Mouse (Mus musculus): ENCODE data around the gene Tln1. TPM values are rescaled to one million over a fixed set of nuclear protein-coding genes. Genes with fewer than 3 reads are reported as not detected.

Gene Tln1
- polyA plus RNA-seq, 1 experiment from 2014 or later: 53.2 TPM

- Histone ChIP-seq H3K9ac (replicated peaks) (no peak overlapping the region), H3K4me1 (peaks cover 23% of the 10 kb centered on the region), H3K9me3 (no peaks in the 10 kb centered on the region), H3K27ac (replicated peaks) (no peak overlapping the region), H3K27me3 (peaks cover 18% of the 10 kb centered on the region; the same call in 1 of the 2 replicates), H3K36me3 (no peaks in the 10 kb centered on the region), H3K4me2 (replicated peaks) (peak overlapping the region; percentile 47; the same call in 1 of the 2 replicates), H3K4me3 (peak overlapping the region; percentile 33; the same call in 1 of the 2 replicates)
- 14% methylated on average over 9 of the region's 9 CpGs for WGBS
- ATAC-seq (replicated peaks): no peak
Observed at GRCm38 (mm10) chr4:43509109-43509508, 53.4 kb downstream of the Tln1 start.

DNA sequence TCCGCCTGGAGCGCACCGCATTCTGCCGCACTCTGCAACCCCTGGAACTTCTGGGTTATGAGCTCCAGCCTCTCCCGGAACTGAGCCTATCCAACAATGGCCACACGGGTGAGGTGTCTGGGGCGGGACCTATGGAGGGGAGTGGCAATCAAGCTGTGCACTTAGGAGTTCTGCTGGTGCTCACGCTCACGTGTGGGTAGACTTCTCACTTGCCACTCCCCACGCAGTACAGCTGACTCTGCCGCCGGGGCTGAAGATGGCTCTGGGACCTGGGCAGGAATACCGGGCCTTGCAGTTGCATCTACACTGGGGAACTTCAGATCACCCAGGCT, 53.9 kb downstream of the Tln1 start:
- peaks cover 23% of the 10 kb centered on the region for H3K4me1 ChIP-seq
- 0 out of 2 replicates have a peak, but pooled peaks have one; percentile 29 for ATAC-seq (replicated peaks)
- no peaks in the 10 kb centered on the region for H3K9me3 ChIP-seq
- peak overlapping the region; percentile 33 for H3K4me3 ChIP-seq
- peak overlapping the region; percentile 47 for H3K4me2 ChIP-seq (replicated peaks)
- no peak overlapping the region for H3K27ac ChIP-seq (replicated peaks)
- no peak overlapping the region; the same call in 1 of the 2 replicates for H3K9ac ChIP-seq (replicated peaks)
- peaks cover 18% of the 10 kb centered on the region; the same call in 1 of the 2 replicates for H3K27me3 ChIP-seq
- no peaks in the 10 kb centered on the region for H3K36me3 ChIP-seq
- WGBS: 9% methylated on average over 13 of the region's 13 CpGs

- Histone ChIP-seq H3K9ac (replicated peaks) (no peak overlapping the region; the same call in 1 of the 2 replicates), H3K9me3 (no peaks in the 10 kb centered on the region), H3K27ac (replicated peaks) (no peak overlapping the region), H3K4me2 (replicated peaks) (peak overlapping the region; percentile 47), H3K27me3 (peaks cover 18% of the 10 kb centered on the region; the same call in 1 of the 2 replicates), H3K4me1 (peaks cover 23% of the 10 kb centered on the region), H3K4me3 (peak overlapping the region; percentile 33), H3K36me3 (no peaks in the 10 kb centered on the region)
- 14% methylated on average over 22 of the region's 22 CpGs for WGBS
- 0 out of 2 replicates have a peak, but pooled peaks have one; percentile 29 for ATAC-seq (replicated peaks)
Observed at GRCm38 (mm10) chr4:43507938-43508665, 54.4 kb downstream of the Tln1 start.

GRCm38 (mm10) chr4:43506536-43507185, 55.8 kb downstream of the Tln1 start, which contains the start of gene Car9:
TSS of gene Car9 (plus strand) at chr4:43506966.
- 0 out of 2 replicates have a peak, but pooled peaks have one; percentile 32 for ATAC-seq (replicated peaks)
- Histone ChIP-seq H3K4me1 (peaks cover 23% of the 10 kb centered on the region), H3K9me3 (no peaks in the 10 kb centered on the region), H3K36me3 (no peaks in the 10 kb centered on the region), H3K4me3 (no peak within 1 kb of the TSS), H3K9ac (replicated peaks) (no peak within 1 kb of the TSS), H3K27me3 (peaks cover 18% of the 10 kb centered on the region; the same call in 1 of the 2 replicates), H3K4me2 (replicated peaks) (no peak within 1 kb of the TSS), H3K27ac (replicated peaks) (no peak within 1 kb of the TSS)
- WGBS: 47% methylated on average over 9 of the region's 9 CpGs

- no peak for ATAC-seq (replicated peaks)
- WGBS: 53% methylated on average over 8 of the region's 8 CpGs
- Histone ChIP-seq H3K9me3 (no peaks in the 10 kb centered on the region), H3K9ac (replicated peaks) (no peak overlapping the region), H3K4me2 (replicated peaks) (no peak overlapping the region), H3K4me3 (no peak overlapping the region), H3K27ac (replicated peaks) (no peak overlapping the region), H3K4me1 (peaks cover 23% of the 10 kb centered on the region), H3K36me3 (no peaks in the 10 kb centered on the region), H3K27me3 (peaks cover 18% of the 10 kb centered on the region; the same call in 1 of the 2 replicates)
Observed at GRCm38 (mm10) chr4:43506074-43506473, 56.4 kb downstream of the Tln1 start.

GRCm38 (mm10) chr4:43504269-43504668, 58.2 kb downstream of the Tln1 start:
- Histone ChIP-seq H3K36me3 (no peaks in the 10 kb centered on the region), H3K27ac (replicated peaks) (no peak overlapping the region), H3K27me3 (peaks cover 15% of the 10 kb centered on the region; the same call in 1 of the 2 replicates), H3K4me3 (no peak overlapping the region), H3K9ac (replicated peaks) (no peak overlapping the region), H3K4me2 (replicated peaks) (no peak overlapping the region), H3K4me1 (peaks cover 29% of the 10 kb centered on the region), H3K9me3 (no peaks in the 10 kb centered on the region)
- WGBS: 87% methylated on average over 4 of the region's 4 CpGs
- ATAC-seq (replicated peaks): no peak

DNA sequence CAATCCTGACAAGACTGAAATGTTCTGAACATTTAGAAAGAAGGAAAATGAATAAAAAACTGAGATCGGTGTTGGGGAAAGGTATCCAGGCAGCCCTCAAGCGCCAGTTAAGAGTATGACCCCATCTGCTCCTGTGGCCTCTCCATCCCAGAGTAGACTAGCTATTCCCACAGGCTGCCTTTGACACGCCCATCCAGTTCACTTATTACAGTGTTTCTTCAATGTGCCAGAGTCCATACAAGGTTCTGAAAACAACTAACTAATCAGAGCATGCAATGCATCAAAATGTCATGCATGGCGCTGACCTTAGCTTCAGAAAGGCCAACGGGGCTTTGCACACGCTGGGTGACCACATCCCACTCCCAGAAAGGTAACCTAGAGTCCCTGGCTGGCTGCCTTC, 59.0 kb downstream of the Tln1 start:
- peaks cover 30% of the 10 kb centered on the region for H3K4me1 ChIP-seq
- no peaks in the 10 kb centered on the region for H3K9me3 ChIP-seq
- peaks cover 13% of the 10 kb centered on the region; the same call in 1 of the 2 replicates for H3K27me3 ChIP-seq
- WGBS: 87% methylated on average over 6 of the region's 6 CpGs
- no peaks in the 10 kb centered on the region for H3K36me3 ChIP-seq
- H3K4me2 ChIP-seq (replicated peaks): no peak overlapping the region
- no peak for ATAC-seq (replicated peaks)
- H3K4me3 ChIP-seq: no peak overlapping the region
- H3K27ac ChIP-seq (replicated peaks): no peak overlapping the region
- H3K9ac ChIP-seq (replicated peaks): no peak overlapping the region

DNA sequence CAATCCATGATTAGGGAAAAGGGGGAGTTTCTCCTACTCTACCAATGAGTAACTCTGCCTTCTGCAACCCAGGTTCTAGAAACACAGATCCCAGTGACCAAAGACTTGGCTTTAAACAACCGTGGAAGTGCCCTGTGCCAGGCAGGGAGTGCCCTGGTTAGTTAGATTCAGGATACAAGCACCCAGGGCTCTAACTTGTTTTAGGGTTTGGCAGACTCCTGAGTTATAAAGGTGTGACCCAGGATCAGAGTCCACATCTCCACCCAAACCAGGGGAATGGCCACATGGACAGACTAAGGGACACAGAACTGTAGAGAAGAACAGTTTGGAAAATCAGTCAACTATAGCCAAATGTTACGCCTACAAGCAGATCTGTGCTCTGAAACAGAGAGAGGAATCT, 59.5 kb downstream of the Tln1 start:
- Histone ChIP-seq H3K27me3 (peaks cover 12% of the 10 kb centered on the region; the same call in 1 of the 2 replicates), H3K27ac (replicated peaks) (no peak overlapping the region), H3K36me3 (no peaks in the 10 kb centered on the region), H3K9me3 (no peaks in the 10 kb centered on the region), H3K4me2 (replicated peaks) (no peak overlapping the region), H3K9ac (replicated peaks) (no peak overlapping the region), H3K4me3 (no peak overlapping the region), H3K4me1 (peaks cover 30% of the 10 kb centered on the region)
- 70% methylated on average over 2 of the region's 2 CpGs for WGBS
- ATAC-seq (replicated peaks): no peak

DNA sequence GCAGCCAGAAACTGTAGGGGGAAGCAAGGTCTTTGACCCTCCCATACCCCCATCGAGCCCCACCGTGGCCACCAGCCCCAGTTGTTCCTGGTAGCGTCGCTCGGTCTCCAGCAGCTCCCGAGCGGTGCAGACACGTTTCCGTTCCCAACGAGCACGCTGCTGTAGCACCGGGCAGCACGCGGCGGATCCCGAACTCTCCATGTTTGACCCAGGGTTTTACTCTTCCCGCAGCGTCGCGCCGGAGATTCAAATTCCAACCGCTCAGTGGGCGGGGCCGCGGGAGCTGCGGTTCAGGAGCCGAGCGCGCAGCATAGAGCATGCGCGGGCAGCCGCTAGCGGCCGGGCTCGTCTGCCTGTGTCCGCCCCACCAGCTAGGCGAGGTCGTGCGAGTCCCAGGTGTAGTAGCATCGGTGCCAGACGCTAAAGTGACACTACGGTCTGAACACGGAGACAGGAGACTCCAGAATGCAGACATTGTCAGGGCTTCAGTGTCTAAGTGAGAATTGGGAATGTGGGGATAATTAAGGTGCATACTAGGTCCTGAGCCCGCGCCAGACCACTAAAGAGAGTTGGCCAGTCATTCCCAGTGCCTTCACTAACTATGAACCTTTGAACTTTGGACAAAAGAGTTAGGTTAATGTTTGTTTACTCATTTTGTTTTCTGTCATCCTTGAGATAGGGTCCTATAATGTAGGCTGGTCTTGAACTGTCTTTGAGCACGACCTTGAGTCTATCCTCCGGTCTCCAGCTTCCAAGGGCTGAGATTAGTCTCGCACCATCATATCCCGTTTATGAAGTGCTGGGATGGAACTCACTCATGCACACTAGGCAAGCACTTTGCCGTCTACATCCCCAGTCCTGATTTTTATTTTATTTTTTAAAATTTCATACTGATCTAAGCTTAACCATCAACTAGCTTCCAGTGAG, 62.8 kb downstream of the Tln1 start, which contains the start of gene Arhgef39:
Arhgef39 (minus strand) TSS at position 289 of the 927 bp plus-strand sequence.
- peak within 1 kb of the TSS; percentile 49 for H3K4me3 ChIP-seq
- WGBS: 7% methylated on average over 50 of the region's 50 CpGs
- no peaks in the 10 kb centered on the region for H3K27me3 ChIP-seq
- H3K36me3 ChIP-seq: no peaks in the 10 kb centered on the region
- H3K27ac ChIP-seq (replicated peaks): no peak within 1 kb of the TSS
- peak within 1 kb of the TSS; percentile 71 for H3K4me2 ChIP-seq (replicated peaks)
- H3K9me3 ChIP-seq: no peaks in the 10 kb centered on the region
- peak; percentile 83 for ATAC-seq (replicated peaks)
- H3K4me1 ChIP-seq: peaks cover 34% of the 10 kb centered on the region
- peak within 1 kb of the TSS; percentile 42 for H3K9ac ChIP-seq (replicated peaks)

GRCm38 (mm10) chr4:43498983-43499382, 63.5 kb downstream of the Tln1 start:
- H3K9ac ChIP-seq (replicated peaks): peak overlapping the region; percentile 42
- H3K4me1 ChIP-seq: peaks cover 41% of the 10 kb centered on the region
- H3K4me3 ChIP-seq: peak overlapping the region; percentile 49
- no peaks in the 10 kb centered on the region for H3K36me3 ChIP-seq
- WGBS: 13% methylated on average over 8 of the region's 8 CpGs
- no peaks in the 10 kb centered on the region for H3K9me3 ChIP-seq
- H3K27ac ChIP-seq (replicated peaks): no peak overlapping the region
- H3K27me3 ChIP-seq: no peaks in the 10 kb centered on the region
- peak overlapping the region; percentile 71 for H3K4me2 ChIP-seq (replicated peaks)
- ATAC-seq (replicated peaks): peak; percentile 20; the same call in 1 of the 2 replicates

DNA sequence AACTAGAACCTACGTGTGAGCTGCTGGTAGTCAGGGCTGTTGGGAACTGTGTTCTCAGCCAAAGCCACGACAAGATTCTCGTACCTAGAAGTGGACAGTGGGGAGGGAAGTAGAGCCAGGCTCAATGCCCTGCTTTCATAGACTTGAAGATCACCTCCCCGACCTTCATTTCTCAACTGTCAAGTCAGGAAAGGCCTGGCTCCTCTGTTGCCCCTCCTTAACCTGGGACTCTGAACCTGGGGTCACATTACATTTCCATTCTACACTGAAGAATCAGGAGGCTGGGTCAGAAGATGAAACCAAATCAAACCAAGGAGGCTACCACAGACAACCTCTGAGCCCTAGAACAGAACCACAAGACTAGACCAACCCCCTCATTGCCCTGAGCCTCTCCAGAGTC, 64.5 kb downstream of the Tln1 start:
- H3K4me3 ChIP-seq: peak overlapping the region; percentile 49
- H3K36me3 ChIP-seq: no peaks in the 10 kb centered on the region
- H3K4me1 ChIP-seq: peaks cover 44% of the 10 kb centered on the region
- WGBS: 79% methylated on average over 4 of the region's 4 CpGs
- no peaks in the 10 kb centered on the region for H3K27me3 ChIP-seq
- no peak for ATAC-seq (replicated peaks)
- H3K4me2 ChIP-seq (replicated peaks): peak overlapping the region; percentile 71
- H3K9ac ChIP-seq (replicated peaks): no peak overlapping the region
- H3K27ac ChIP-seq (replicated peaks): no peak overlapping the region
- H3K9me3 ChIP-seq: no peaks in the 10 kb centered on the region

All from forebrain, embryonic 15.5 days (tissue).